Mouse (Mus musculus) liver, postnatal 0 days (tissue): Measurements from ENCODE around the gene Lifr. TPM values are rescaled to one million over a fixed set of nuclear protein-coding genes. Genes with fewer than 3 reads are reported as not detected.

Experiments
- ATAC-seq: fragments of 200-750 bp; cut with Nextera tagmentation; 2 replicates; pipeline ENCODE4 v1.8.0; 2017; ENCODE audit warnings: mild to moderate bottlenecking, moderate library complexity
- DNase-seq: peaks from one replicate; pipeline ENCODE4 v3.0.0-alpha.2; 2016
- H3K27ac ChIP-seq: fragments of 300-500 bp; sonication (generic); 2 replicates; pipeline ENCODE4 v1.5.1; 2014; ENCODE audit warnings: antibody characterized with exemption, moderate library complexity, mild to moderate bottlenecking, low read depth
- H3K27me3 ChIP-seq: fragments of 300-500 bp; sonication (generic); 2 replicates; pipeline ENCODE4 v1.6.1; 2014; ENCODE audit warnings: low read length, control low read depth, mixed read lengths; ENCODE audit not compliant: insufficient read depth
- H3K36me3 ChIP-seq: fragments of 300-500 bp; sonication (generic); replicated peaks from 2 replicates; pipeline ENCODE4 v1.6.1; 2014; ENCODE audit warnings: mild to moderate bottlenecking, control low read depth, low read length, moderate library complexity, mixed read lengths; ENCODE audit not compliant: insufficient read depth
- H3K4me1 ChIP-seq: fragments of 300-500 bp; sonication (generic); 2 replicates; pipeline ENCODE4 v1.6.1; 2014; ENCODE audit warnings: antibody characterized with exemption, mild to moderate bottlenecking, control low read depth; ENCODE audit not compliant: insufficient read depth
- H3K4me2 ChIP-seq: fragments of 300-500 bp; sonication (generic); 2 replicates; pipeline ENCODE4 v1.6.1; 2014; ENCODE audit warnings: low read depth, mild to moderate bottlenecking, low read length, moderate library complexity, mixed read lengths
- H3K4me3 ChIP-seq: fragments of 300-500 bp; sonication (generic); 2 replicates; pipeline ENCODE4 v1.5.1; 2014; ENCODE audit warnings: low read depth, low read length
- H3K9ac ChIP-seq: fragments of 300-500 bp; sonication (generic); replicated peaks from 2 replicates; pipeline ENCODE4 v1.6.1; 2014; ENCODE audit warnings: mild to moderate bottlenecking, moderate library complexity
- H3K9me3 ChIP-seq: fragments of 300-500 bp; sonication (generic); 2 replicates; pipeline ENCODE4 v1.6.1; 2016; ENCODE audit warnings: mild to moderate bottlenecking, control low read depth, low read length, mixed read lengths
- CTCF ChIP-seq: sonication (generic); IDR thresholded peaks from 2 replicates; pipeline ENCODE4 v1.5.1; 2016; ENCODE audit warnings: antibody characterized with exemption, low read depth
- EP300 ChIP-seq: IDR thresholded peaks from 2 replicates; pipeline ENCODE4 v1.6.1; 2016; ENCODE audit warnings: antibody characterized with exemption, low read depth, mild to moderate bottlenecking
- WGBS: fragments of 180-500 bp; shearing (Covaris S2); extraction: QIAGEN DNeasy Blood & Tissue Kit; methylation state at CpG from one replicate; pipeline ENCODE4 v1.1.7; 2014; ENCODE audit not compliant: insufficient replicate concordance; 5-methylcytosine and 5-hydroxymethylcytosine counted together
- polyA plus RNA-seq: library from polyadenylated mRNA; unstranded; fragments of >200 nt; fragmentation: Nextera tagmentation; extraction: Ambion mirVana; gene quantifications from 2 replicates; pipeline ENCODE4 v1.2.1, GENCODE M21; 2015

The Lifr gene
- polyA plus RNA-seq, 1 experiment from 2014 or later = 49.1 TPM

- TF ChIP-seq EP300 (no peak), CTCF (no peak)
- ATAC-seq (no peak), DNase-seq (no peak)
- Histone ChIP-seq H3K36me3 (no peaks in the 10 kb centered on the region), H3K4me1 (peaks cover 4% of the 10 kb centered on the region), H3K9ac (no peak overlapping the region), H3K27ac (no peak overlapping the region), H3K9me3 (no peaks in the 10 kb centered on the region), H3K4me3 (no peak overlapping the region), H3K27me3 (no peaks in the 10 kb centered on the region), H3K4me2 (no peak overlapping the region)
- WGBS = 87% methylated on average over 6 of the region's 6 CpGs
Measured at GRCm38 (mm10) chr15:7075185-7075584, 15.2 kb upstream of the Lifr start.

- Histone ChIP-seq H3K27me3 (no peaks in the 10 kb centered on the region), H3K9me3 (no peaks in the 10 kb centered on the region), H3K36me3 (no peaks in the 10 kb centered on the region), H3K9ac (no peak overlapping the region), H3K27ac (no peak overlapping the region), H3K4me2 (no peak overlapping the region), H3K4me3 (no peak overlapping the region), H3K4me1 (no peaks in the 10 kb centered on the region; the same call in 1 of the 2 replicates)
- DNase-seq (no peak), ATAC-seq (no peak)
- WGBS = 77% methylated on average over 2 of the region's 2 CpGs
- TF ChIP-seq EP300 (no peak), CTCF (no peak)
Measured at GRCm38 (mm10) chr15:7078356-7078755, 12.1 kb upstream of the Lifr start.

GRCm38 (mm10) chr15:7079631-7080337, 10.6 kb upstream of the Lifr start:
- TF ChIP-seq CTCF = no peak
- TF ChIP-seq EP300 = no peak
- Histone ChIP-seq H3K4me1 (peaks cover 2% of the 10 kb centered on the region), H3K9me3 (no peaks in the 10 kb centered on the region), H3K4me2 (no peak overlapping the region), H3K27me3 (no peaks in the 10 kb centered on the region), H3K4me3 (no peak overlapping the region), H3K27ac (no peak overlapping the region), H3K36me3 (no peaks in the 10 kb centered on the region), H3K9ac (no peak overlapping the region)
- WGBS = 85% methylated on average over 4 of the region's 4 CpGs
- ATAC-seq (no peak), DNase-seq (no peak)

GRCm38 (mm10) chr15:7080916-7081626, 9.3 kb upstream of the Lifr start:
- no peaks in the 10 kb centered on the region for H3K27me3 ChIP-seq
- H3K27ac ChIP-seq = no peak overlapping the region
- WGBS = 73% methylated on average over 14 of the region's 15 CpGs
- DNase-seq (no peak), ATAC-seq (no peak)
- H3K4me3 ChIP-seq = no peak overlapping the region
- no peaks in the 10 kb centered on the region for H3K9me3 ChIP-seq
- H3K4me1 ChIP-seq = peaks cover 14% of the 10 kb centered on the region
- H3K4me2 ChIP-seq = no peak overlapping the region
- H3K36me3 ChIP-seq = no peaks in the 10 kb centered on the region
- H3K9ac ChIP-seq = no peak overlapping the region
- TF ChIP-seq CTCF (no peak), EP300 (no peak)

GRCm38 (mm10) chr15:7081795-7082194, 8.6 kb upstream of the Lifr start:
- Histone ChIP-seq H3K9ac (no peak overlapping the region), H3K4me3 (no peak overlapping the region), H3K4me1 (peaks cover 17% of the 10 kb centered on the region), H3K27ac (no peak overlapping the region), H3K36me3 (no peaks in the 10 kb centered on the region), H3K27me3 (no peaks in the 10 kb centered on the region), H3K4me2 (no peak overlapping the region), H3K9me3 (no peaks in the 10 kb centered on the region)
- DNase-seq (no peak), ATAC-seq (no peak)
- WGBS = 44% methylated on average over 15 of the region's 15 CpGs
- no peak for TF ChIP-seq EP300
- TF ChIP-seq CTCF = no peak

DNA sequence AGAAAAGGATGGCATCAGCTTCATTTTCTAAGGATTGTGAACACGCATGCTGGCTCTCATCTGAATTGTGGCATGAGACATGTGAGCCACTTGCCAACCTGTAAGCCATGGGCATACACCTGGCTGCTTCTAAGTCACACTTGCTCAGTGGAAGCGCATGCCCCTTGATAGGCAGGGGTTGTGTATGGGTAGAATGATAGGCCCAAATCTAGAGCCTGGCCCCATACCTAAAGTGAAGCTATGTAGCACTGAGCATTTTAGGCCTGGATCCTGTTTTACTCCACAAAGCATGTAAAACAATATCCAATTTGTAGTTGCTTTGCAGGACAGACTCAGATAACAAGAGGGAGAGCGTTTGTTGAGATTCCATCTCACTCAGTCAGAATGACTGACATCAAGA, 7.5 kb upstream of the Lifr start:
- Histone ChIP-seq H3K27ac (no peak overlapping the region), H3K4me2 (no peak overlapping the region), H3K9ac (no peak overlapping the region), H3K27me3 (no peaks in the 10 kb centered on the region), H3K9me3 (no peaks in the 10 kb centered on the region), H3K36me3 (no peaks in the 10 kb centered on the region), H3K4me1 (peaks cover 17% of the 10 kb centered on the region), H3K4me3 (no peak overlapping the region)
- TF ChIP-seq CTCF = no peak
- TF ChIP-seq EP300 = no peak
- 76% methylated on average over 3 of the region's 3 CpGs for WGBS
- ATAC-seq = no peak
- no peak for DNase-seq
